Mouse (Mus musculus): ENCODE data around the gene Arhgap21.

Arhgap21 gene

DNA sequence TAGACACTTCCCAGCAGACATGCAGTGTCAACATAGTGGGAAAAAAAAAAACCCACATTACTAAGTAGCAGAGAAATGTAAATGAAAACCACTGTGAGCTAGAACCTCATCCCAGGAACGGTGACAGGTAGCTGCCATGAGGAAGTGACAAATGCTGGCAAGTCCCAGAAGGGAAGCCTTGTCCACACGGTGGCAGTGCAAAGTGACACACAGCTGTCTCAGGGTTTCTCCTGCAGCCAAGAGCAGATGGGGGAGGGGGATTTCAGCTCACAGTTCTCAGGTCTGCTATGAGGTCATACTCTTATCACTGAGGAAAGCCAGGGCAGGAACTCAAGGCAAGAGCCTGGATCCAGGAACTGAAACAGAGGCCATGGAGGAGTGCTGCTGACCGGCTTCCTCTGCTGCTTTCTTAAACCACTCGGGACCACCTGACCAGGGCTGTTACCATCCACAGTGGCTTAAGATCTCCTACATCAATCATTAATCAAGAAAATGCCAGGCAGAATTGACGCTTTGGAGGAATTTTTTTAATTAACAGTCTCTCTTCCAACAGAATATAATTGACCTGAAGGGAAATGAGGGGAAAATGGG lies 74.5 kb downstream of the Arhgap21 start:
- DNase-seq = peak in 1 of 2 experiments; percentile 36

- no peak for DNase-seq
Measured at GRCm38 (mm10) chr2:20888751-20889150, 79.9 kb downstream of the Arhgap21 start.

DNA sequence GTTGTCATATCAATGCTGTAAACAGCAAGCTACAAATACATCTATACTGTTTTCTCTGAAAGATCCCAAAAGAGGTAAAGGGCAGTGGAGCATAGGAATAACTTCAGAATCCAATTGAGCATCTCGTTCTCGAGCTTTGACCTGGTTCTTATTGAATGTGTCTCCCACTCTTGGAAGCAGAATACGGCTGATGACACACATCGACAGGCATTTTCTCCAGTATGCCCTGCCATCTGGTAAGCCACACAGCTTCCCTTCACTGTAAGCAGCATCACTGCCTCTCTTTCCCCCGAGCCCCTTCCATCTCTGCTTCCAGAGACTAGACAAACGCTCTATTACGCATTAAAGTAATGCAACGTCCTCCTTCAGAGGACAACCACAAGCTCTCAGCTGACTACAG lies 85.4 kb downstream of the Arhgap21 start:
- DNase-seq = no peak

DNA sequence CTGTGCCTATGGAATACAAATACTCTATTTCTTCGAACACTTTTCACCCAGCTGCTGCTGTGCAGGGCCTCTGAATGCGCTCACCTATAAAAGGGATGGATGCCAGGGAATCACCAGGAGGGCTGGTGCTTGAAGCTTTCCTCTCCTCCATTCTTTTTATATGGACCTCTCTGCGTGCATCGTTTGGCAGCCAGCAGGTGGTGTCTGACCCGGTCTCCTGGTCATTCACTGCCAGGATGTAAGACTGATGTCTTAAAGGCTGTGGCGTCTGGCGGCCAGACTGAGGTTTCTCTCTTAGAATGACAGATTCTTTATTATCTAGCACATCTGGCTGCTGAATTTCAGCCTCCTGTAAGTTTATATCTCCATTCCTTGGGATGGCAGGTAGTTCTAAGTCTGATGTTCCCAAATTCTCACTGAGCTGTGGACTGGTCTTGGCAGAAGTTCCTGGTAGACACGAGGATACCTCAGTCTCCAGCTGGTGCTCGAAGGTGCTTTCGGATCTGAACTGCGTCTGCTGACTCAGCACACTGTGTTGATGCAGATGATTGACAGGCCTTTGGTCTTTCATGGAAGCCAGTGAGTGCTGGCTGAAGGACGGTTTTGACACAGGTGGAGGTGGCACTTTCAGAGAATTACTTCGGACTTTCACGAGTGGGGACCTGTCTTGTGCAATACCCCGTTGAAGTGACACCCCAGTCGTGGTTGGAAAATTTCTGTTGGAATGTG lies 88.6 kb downstream of the Arhgap21 start:
- DNase-seq = no peak

DNA sequence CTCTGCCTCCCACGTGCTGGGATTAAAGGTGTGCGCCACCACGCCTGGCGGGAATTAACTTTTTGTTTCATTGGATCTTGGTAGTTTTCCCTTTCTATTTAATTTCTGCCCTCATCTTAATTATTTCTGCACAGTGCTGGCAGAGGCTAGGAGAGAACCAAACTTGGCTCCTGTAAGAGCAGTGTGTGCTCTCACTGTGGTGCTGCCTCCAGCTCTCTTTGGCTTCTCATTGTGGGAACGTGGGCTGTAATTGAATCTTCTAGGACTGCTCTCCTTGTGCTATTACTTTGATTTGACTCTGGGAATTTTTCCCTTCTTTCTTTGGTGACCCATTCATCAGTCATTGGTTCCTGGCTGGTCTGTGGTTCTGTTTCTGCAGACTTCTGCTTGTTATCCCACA lies 94.1 kb downstream of the Arhgap21 start:
- no peak for DNase-seq

GRCm38 (mm10) chr2:20869212-20869965 lies 99.3 kb downstream of the Arhgap21 start:
- DNase-seq = no peak

DNA sequence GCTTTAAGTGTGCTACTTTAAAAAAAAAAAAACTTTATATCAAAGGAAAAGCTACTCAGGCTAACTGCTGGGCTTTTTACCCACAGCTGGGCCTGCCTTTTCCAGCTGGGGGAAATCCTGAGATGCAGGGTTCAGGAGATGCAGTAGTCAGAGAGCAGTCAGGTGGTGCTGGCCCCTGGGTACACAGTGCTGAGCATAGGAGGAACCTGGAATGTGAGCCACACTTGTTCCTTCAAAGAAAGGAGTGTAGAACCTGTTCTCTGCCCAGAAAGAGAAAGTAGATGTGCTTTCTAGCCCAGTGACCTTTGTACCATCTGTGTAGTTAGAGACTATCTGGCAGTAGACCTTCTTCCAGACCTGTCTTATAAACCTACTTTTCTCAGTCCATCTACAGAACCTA lies 100.6 kb downstream of the Arhgap21 start:
- no peak for DNase-seq

DNA sequence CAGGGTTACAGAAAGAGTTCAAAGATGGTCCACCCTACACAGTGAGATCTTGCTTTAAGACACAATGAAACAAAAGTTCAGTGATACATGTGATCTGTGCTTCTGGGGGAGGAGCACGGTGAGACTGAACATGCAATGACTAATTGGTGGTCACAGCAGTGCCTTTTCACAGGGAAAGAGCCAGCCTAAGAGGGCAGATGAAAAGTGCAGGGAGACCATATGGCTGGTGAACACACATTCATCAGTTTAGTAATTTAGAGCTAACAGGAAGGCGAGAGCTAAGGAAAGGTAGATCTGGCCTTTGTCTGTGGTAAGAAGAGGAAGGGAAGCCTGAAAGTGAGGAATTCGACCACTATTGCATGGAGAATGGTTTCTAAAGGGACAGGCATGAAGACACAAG lies 102.9 kb downstream of the Arhgap21 start:
- DNase-seq = no peak

DNA sequence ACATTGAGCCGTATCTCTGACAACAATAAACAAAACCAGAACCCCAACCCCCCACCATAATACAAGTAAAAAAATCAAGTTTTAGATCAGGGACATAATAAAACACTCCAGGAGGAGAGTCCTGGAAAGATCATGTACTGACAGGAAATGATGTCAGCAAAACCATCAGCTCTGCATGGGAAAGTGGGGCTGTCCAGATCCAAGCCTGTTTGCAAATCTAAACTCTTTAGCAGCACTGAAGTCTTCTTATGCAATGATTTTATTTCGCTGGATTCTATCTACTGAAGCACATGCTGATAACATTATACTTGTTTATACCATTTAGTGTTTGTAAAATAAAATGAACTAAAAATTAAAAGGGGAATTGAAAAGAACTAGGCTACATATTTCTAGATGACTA lies 104.1 kb downstream of the Arhgap21 start:
- no peak for DNase-seq

DNA sequence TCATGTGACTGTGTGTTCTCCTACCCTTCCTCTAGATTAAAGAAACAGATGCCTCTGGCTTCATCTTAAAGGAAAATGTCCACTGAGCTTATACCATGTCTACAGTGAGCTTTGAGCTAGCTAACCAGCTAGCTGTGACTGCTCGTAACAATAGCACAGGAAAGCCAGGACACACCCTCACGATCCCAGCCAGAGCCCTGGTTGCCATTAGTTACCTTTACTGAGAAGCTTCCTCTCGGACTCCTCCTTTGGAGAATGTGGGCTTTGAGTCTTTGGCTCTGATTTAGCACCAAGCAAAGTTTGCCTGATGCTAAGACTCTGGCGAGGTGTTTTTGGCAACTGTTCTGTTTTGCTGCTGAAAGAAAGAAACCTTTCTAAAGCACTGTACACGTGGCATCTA lies 107.9 kb downstream of the Arhgap21 start:
- no peak for DNase-seq

DNA sequence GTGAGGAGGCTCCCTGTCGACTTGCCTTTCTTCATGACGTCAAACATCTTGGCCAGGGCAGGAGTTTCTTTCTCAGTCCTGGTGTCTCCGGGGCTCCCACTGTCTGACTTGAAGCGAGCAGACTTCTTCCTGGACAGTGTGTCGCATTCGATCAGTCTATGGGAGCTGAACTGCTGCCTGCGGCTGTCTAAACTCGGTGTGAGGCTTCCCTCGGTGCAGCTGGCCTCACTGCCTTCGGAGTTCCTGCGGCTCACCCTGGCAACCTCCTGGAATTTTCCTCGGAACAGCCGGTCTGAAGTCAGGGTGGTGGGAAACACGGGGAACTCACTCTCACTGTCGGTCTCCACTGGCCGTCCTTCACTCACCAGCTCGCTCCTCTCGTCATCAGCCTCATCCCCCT lies 119.3 kb downstream of the Arhgap21 start:
- DNase-seq = no peak

DNA sequence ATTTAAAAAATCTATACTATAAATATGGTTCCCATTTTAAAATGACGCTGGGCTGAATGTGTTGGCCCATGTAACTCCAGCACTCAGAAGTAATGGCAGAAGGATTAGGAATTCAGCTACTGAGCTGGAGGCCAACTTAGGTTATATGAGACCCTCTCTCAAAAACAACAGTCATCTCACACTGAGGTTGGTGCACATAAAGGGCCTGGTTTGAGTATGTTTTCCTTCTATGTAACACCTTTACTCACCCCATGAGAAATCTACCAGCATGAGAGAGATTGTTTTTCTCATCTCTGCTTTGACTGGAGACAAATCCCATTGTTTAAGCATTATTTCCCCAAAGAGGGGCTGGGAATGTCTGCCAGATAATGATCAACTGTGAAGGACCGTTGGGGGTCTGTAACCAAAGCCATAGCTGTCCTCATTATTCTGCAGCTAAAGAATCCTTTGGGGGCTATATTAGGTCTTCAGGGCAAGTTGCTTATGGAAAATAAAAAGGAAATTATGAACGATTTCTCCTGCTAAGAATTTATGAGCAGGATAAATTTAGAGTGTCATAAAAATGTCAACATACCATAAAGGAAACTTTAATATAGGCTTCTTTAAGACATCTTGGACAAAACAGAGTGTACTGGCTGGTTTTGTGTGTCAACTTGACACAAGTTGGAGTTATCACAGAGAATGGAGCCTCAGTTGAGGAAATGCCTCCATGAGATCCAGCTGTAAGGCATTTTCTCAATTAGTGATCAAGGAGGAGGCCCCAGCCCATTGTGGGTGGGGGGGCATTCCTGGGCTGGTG lies 136.9 kb downstream of the Arhgap21 start:
- DNase-seq = no peak

GRCm38 (mm10) chr2:20830882-20831281 lies 137.8 kb downstream of the Arhgap21 start:
- no peak for DNase-seq

- no peak for DNase-seq
Measured at GRCm38 (mm10) chr2:20826258-20826657, 142.4 kb downstream of the Arhgap21 start.

DNA sequence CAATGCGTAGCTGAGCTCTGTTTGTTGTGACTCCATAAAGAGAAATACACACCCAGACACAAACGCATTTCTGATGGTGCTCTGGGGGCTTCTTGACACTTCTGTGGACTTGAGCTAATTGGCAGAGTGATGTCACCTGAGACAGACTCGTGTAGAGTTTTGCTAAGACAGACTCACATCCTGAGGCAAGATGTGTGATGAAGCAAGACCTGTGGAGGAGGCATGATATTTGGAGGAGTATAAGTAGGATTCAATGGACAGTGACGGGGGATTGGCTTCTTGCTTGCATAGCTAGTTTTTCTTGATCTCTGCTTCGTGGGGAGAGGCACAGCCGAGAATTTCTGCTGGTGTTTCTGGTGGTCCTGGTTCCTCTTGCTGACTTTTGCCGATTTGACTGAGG lies 150.5 kb downstream of the Arhgap21 start:
- DNase-seq = no peak

- DNase-seq = peak in 1 of 2 experiments; percentile 4
Measured at GRCm38 (mm10) chr2:20813986-20814385, 154.7 kb downstream of the Arhgap21 start.

- peak; percentile 37 to 43 for DNase-seq
Measured at GRCm38 (mm10) chr2:20811506-20811905, 157.2 kb downstream of the Arhgap21 start.

- DNase-seq = no peak
Measured at GRCm38 (mm10) chr2:20801236-20801890, 167.3 kb downstream of the Arhgap21 start.
